Mouse (Mus musculus) heart, adult 2 months (tissue): ENCODE results near the gene Rpl27. TPM values are rescaled to one million over a fixed set of nuclear protein-coding genes. Genes with fewer than 3 reads are reported as not detected.
"Not testable (repeated sequence)": the region's sequence is repeated elsewhere in the genome, so short reads cannot be mapped to it uniquely, and the experiment has no call there.

Experiments used
- DNase-seq, 2 experiments: peaks; one replicate each; pipeline ENCODE4 v3.0.0; 2021
- H3K27ac ChIP-seq: fragments of 200-600 bp; 2 replicates; pipeline ENCODE4 v1.8.1; 2022
- H3K27me3 ChIP-seq: fragments of 200-500 bp; 2 replicates; pipeline ENCODE4 v1.6.1; 2012; ENCODE audit warnings: mild to moderate bottlenecking, low read length, inconsistent platforms, mixed read lengths; ENCODE audit not compliant: control insufficient read depth, insufficient read depth
- H3K36me3 ChIP-seq: fragments of 200-500 bp; 2 replicates; pipeline ENCODE4 v1.6.1; 2012; ENCODE audit warnings: low read length, inconsistent platforms; ENCODE audit not compliant: control insufficient read depth, insufficient read depth
- H3K4me1 ChIP-seq: fragments of 200-500 bp; 2 replicates; pipeline ENCODE4 v1.6.1; 2011; ENCODE audit warnings: low read length; ENCODE audit not compliant: control insufficient read depth, insufficient read depth
- H3K4me3 ChIP-seq: fragments of 200-600 bp; 2 replicates; pipeline ENCODE4 v1.8.1; 2022
- H3K79me2 ChIP-seq: fragments of 200-500 bp; replicated peaks from 2 replicates; pipeline ENCODE4 v1.6.1; 2012; ENCODE audit warnings: mild to moderate bottlenecking, inconsistent platforms, low read length, moderate library complexity, mixed read lengths; ENCODE audit not compliant: control insufficient read depth, insufficient read depth
- H3K9ac ChIP-seq: fragments of 200-500 bp; 2 replicates; pipeline ENCODE4 v1.6.1; 2012; ENCODE audit warnings: low read depth, mild to moderate bottlenecking, control low read depth, inconsistent platforms, low read length, mixed read lengths
- CTCF ChIP-seq: fragments of 200-600 bp; IDR thresholded peaks from 2 replicates; pipeline ENCODE4 v1.8.1; 2022; ENCODE audit warnings: antibody characterized with exemption, mild to moderate bottlenecking, moderate library complexity
- EP300 ChIP-seq: fragments of 200-500 bp; IDR thresholded peaks from 2 replicates; pipeline ENCODE4 v1.6.1; 2011; ENCODE audit warnings: low read depth, low read length, control low read depth; ENCODE audit not compliant: insufficient read depth
- POLR2A ChIP-seq: fragments of 200-500 bp; IDR thresholded peaks from 2 replicates; pipeline ENCODE4 v1.6.1; 2011; ENCODE audit warnings: mild to moderate bottlenecking, low read depth, low read length, control low read depth; ENCODE audit not compliant: insufficient read depth
- WGBS: fragments of 180-500 bp; shearing (Covaris S2); methylation state at CpG from one replicate; pipeline ENCODE4 v1.1.7; 2018; 5-methylcytosine and 5-hydroxymethylcytosine counted together
- intact Hi-C: fragments of 180-260 bp; cut with DNase I; formaldehyde crosslinking; loops from one replicate; pipeline ENCODE4 v1.15.1; 2025
- polyA plus RNA-seq: library from polyadenylated mRNA; depleted of rRNA; stranded (reverse); fragments of >200 nt; gene quantifications from 2 replicates; pipeline ENCODE4 v1.2.3, GENCODE M21; 2012
- total RNA-seq, 2 experiments: library from RNA; stranded (reverse); gene quantifications; 2 replicates each; pipeline ENCODE4 v1.2.3; 2021

Rpl27 gene
- total and polyA plus RNA-seq, 3 experiments = 38.3 to 242 (median 48.4) TPM

GRCm38 (mm10) chr11:101464211-101465100 lies 22.4 kb downstream of the Rpl27 start, which contains the start of gene Rnd2:
Rnd2 (plus strand) TSS chr11:101464999.
- WGBS = 16% methylated on average over 12 of the region's 12 CpGs
- Histone ChIP-seq H3K36me3 (no peaks in the 10 kb centered on the region), H3K4me1 (peaks cover 3% of the 10 kb centered on the region), H3K9ac (peak within 1 kb of the TSS; percentile 82), H3K27me3 (no peaks in the 10 kb centered on the region), H3K79me2 (no peaks in the 10 kb centered on the region), H3K27ac (peak within 1 kb of the TSS; percentile 88), H3K4me3 (peak within 1 kb of the TSS; percentile 82)
- intact Hi-C loops = loop anchor here (2.0 to 5.0 kb wide), 2 partner anchors 16 to 88 kb away; partner anchors contain the start of genes Brca1, Ifi35 and Nbr1
- DNase-seq = no peak
- TF ChIP-seq POLR2A (no peak), EP300 (no peak), CTCF (no peak)

GRCm38 (mm10) chr11:101465101-101465868 lies 23.2 kb downstream of the Rpl27 start:
- Histone ChIP-seq H3K36me3 (no peaks in the 10 kb centered on the region), H3K27ac (peak overlapping the region; percentile 88), H3K79me2 (no peaks in the 10 kb centered on the region), H3K9ac (peak overlapping the region; percentile 82), H3K4me1 (peaks cover 3% of the 10 kb centered on the region), H3K4me3 (peak overlapping the region; percentile 82), H3K27me3 (no peaks in the 10 kb centered on the region)
- TF ChIP-seq CTCF (0 out of 2 replicates have a peak, but pooled peaks have one; percentile 21), EP300 (no peak)
- DNase-seq = peak; percentile 75 to 83
- 3% methylated on average over 51 of the region's 51 CpGs for WGBS
- intact Hi-C loops = loop anchor here (2.0 to 5.0 kb wide), 2 partner anchors 16 to 87 kb away; partner anchors contain the start of genes Brca1, Ifi35 and Nbr1

GRCm38 (mm10) chr11:101465869-101466551 lies 23.9 kb downstream of the Rpl27 start, which contains the start of gene Vat1:
Vat1 (minus strand) TSS chr11:101466230.
- DNase-seq = peak; percentile 83 to 85
- H3K36me3 ChIP-seq = no peaks in the 10 kb centered on the region
- H3K27me3 ChIP-seq = no peaks in the 10 kb centered on the region
- intact Hi-C loops = loop anchor here (2.0 to 5.0 kb wide), 2 partner anchors 17 to 86 kb away; partner anchors contain the start of genes Brca1, Ifi35 and Nbr1
- 1% methylated on average over 60 of the region's 60 CpGs for WGBS
- peak within 1 kb of the TSS; percentile 82 for H3K4me3 ChIP-seq
- H3K27ac ChIP-seq = peak within 1 kb of the TSS; percentile 88
- TF ChIP-seq POLR2A = peak; percentile 71
- 0 out of 2 replicates have a peak, but pooled peaks have one; percentile 20 for TF ChIP-seq EP300
- peak; percentile 38 for TF ChIP-seq CTCF
- H3K9ac ChIP-seq = peak within 1 kb of the TSS; percentile 82
- H3K79me2 ChIP-seq = no peaks in the 10 kb centered on the region
- H3K4me1 ChIP-seq = peaks cover 3% of the 10 kb centered on the region

- not testable (repeated sequence) for H3K27me3 ChIP-seq, H3K9ac ChIP-seq, H3K4me1 ChIP-seq, H3K79me2 ChIP-seq, H3K36me3 ChIP-seq, DNase-seq
- Histone ChIP-seq H3K4me3 (peak overlapping the region; percentile 82), H3K27ac (peak overlapping the region; percentile 88)
- intact Hi-C loops = loop anchor here (5.0 kb wide), 1 partner anchor 86 kb away; the partner anchor contains the start of genes Brca1 and Nbr1
- 48% methylated on average over 5 of the region's 5 CpGs for WGBS
Observed at GRCm38 (mm10) chr11:101466552-101466950, 24.5 kb downstream of the Rpl27 start.

GRCm38 (mm10) chr11:101467477-101468262 lies 25.6 kb downstream of the Rpl27 start:
- Histone ChIP-seq H3K4me1 (peaks cover 3% of the 10 kb centered on the region), H3K27ac (peak overlapping the region; percentile 65)

More at GRCm38 (mm10) chr11:101467477-101468262, 25.6 kb downstream of the Rpl27 start:
- no peaks in the 10 kb centered on the region for H3K79me2 ChIP-seq
- WGBS = 1% methylated on average over 54 of the region's 54 CpGs
- intact Hi-C loops = loop anchor here (5.0 kb wide), 1 partner anchor 85 kb away; the partner anchor contains the start of genes Brca1 and Nbr1
- H3K27me3 ChIP-seq = no peaks in the 10 kb centered on the region
- DNase-seq = peak; percentile 81 to 84
- peak overlapping the region; percentile 81 for H3K9ac ChIP-seq
- peak overlapping the region; percentile 68 for H3K4me3 ChIP-seq
- H3K36me3 ChIP-seq = no peaks in the 10 kb centered on the region
- no peak for TF ChIP-seq POLR2A
- TF ChIP-seq EP300 = no peak
- peak; percentile 76 for TF ChIP-seq CTCF
